Mouse (Mus musculus) G1E-ER4 (cell line): ENCODE measurements around the gene Ano2. TPM values are rescaled to one million over a fixed set of nuclear protein-coding genes. Genes with fewer than 3 reads are reported as not detected.

Experiments
- GATA1 ChIP-seq: IDR thresholded peaks from one replicate; pipeline ENCODE4 v1.8.0; 2012; ENCODE audit warnings: low read length, inconsistent platforms
- polyA plus RNA-seq: library from polyadenylated mRNA; stranded (reverse); fragments of >175 nt; gene quantifications from 2 replicates; pipeline ENCODE4 v1.2.3, GENCODE M21; 2012

Ano2 gene
- polyA plus RNA-seq, 1 experiment = not detected

GRCm38 (mm10) chr6:125726408-125726807 lies 36.2 kb downstream of the Ano2 start:
- no peak for TF ChIP-seq GATA1

- no peak for TF ChIP-seq GATA1
Observed at GRCm38 (mm10) chr6:125727484-125727911, 37.3 kb downstream of the Ano2 start.

GRCm38 (mm10) chr6:125729471-125729870 lies 39.3 kb downstream of the Ano2 start:
- TF ChIP-seq GATA1 = no peak

GRCm38 (mm10) chr6:125729986-125730535 lies 39.8 kb downstream of the Ano2 start:
- TF ChIP-seq GATA1 = no peak

GRCm38 (mm10) chr6:125737511-125738285 lies 47.5 kb downstream of the Ano2 start:
- no peak for TF ChIP-seq GATA1

- TF ChIP-seq GATA1 = no peak
Observed at GRCm38 (mm10) chr6:125743203-125744100, 53.2 kb downstream of the Ano2 start.

GRCm38 (mm10) chr6:125747322-125747930 lies 57.2 kb downstream of the Ano2 start:
- no peak for TF ChIP-seq GATA1

GRCm38 (mm10) chr6:125748646-125749045 lies 58.4 kb downstream of the Ano2 start:
- no peak for TF ChIP-seq GATA1

GRCm38 (mm10) chr6:125762851-125763519 lies 72.8 kb downstream of the Ano2 start:
- TF ChIP-seq GATA1 = no peak

- TF ChIP-seq GATA1 = no peak
Observed at GRCm38 (mm10) chr6:125773256-125773655, 83.0 kb downstream of the Ano2 start.

- no peak for TF ChIP-seq GATA1
Observed at GRCm38 (mm10) chr6:125776291-125776690, 86.1 kb downstream of the Ano2 start.

- TF ChIP-seq GATA1 = no peak
Observed at GRCm38 (mm10) chr6:125802954-125803353, 112.7 kb downstream of the Ano2 start.

- no peak for TF ChIP-seq GATA1
Observed at GRCm38 (mm10) chr6:125803364-125804011, 113.3 kb downstream of the Ano2 start.

- no peak for TF ChIP-seq GATA1
Observed at GRCm38 (mm10) chr6:125808996-125809649, 118.9 kb downstream of the Ano2 start.
